Mouse (Mus musculus) limb, embryonic 12.5 days (tissue): ENCODE data around the gene Ecel1. TPM values are rescaled to one million over a fixed set of nuclear protein-coding genes. Genes with fewer than 3 reads are reported as not detected.

Experiments used
- ATAC-seq: fragments of 200-750 bp; cut with Nextera tagmentation; 2 replicates; pipeline ENCODE4 v1.8.0; 2017; ENCODE audit warnings: low read depth, moderate TSS enrichment; ENCODE audit not compliant: insufficient number of reproducible peaks, insufficient read depth, low FRiP score, low TSS enrichment
- H3K27ac ChIP-seq: fragments of 300-500 bp; sonication (generic); 2 replicates; pipeline ENCODE4 v1.5.1; 2016; ENCODE audit warnings: mild to moderate bottlenecking, moderate library complexity
- H3K27me3 ChIP-seq: fragments of 300-500 bp; sonication (generic); 2 replicates; pipeline ENCODE4 v1.6.1; 2016; ENCODE audit warnings: mild to moderate bottlenecking, moderate library complexity
- H3K36me3 ChIP-seq: fragments of 300-500 bp; sonication (generic); 2 replicates; pipeline ENCODE4 v1.6.1; 2016; ENCODE audit warnings: mild to moderate bottlenecking, moderate library complexity
- H3K4me1 ChIP-seq: fragments of 300-500 bp; sonication (generic); replicated peaks from 2 replicates; pipeline ENCODE4 v1.6.1; 2016
- H3K4me2 ChIP-seq: fragments of 300-500 bp; sonication (generic); 2 replicates; pipeline ENCODE4 v1.6.1; 2016; ENCODE audit warnings: mild to moderate bottlenecking, moderate library complexity
- H3K4me3 ChIP-seq: fragments of 300-500 bp; sonication (generic); replicated peaks from 2 replicates; pipeline ENCODE4 v1.5.1; 2016; ENCODE audit warnings: mild to moderate bottlenecking
- H3K9ac ChIP-seq: fragments of 300-500 bp; sonication (generic); replicated peaks from 2 replicates; pipeline ENCODE4 v1.6.1; 2016; ENCODE audit warnings: mild to moderate bottlenecking, moderate library complexity
- H3K9me3 ChIP-seq: fragments of 300-500 bp; sonication (generic); 2 replicates; pipeline ENCODE4 v1.6.1; 2016; ENCODE audit warnings: mild to moderate bottlenecking, moderate library complexity
- WGBS: fragments of 180-500 bp; shearing (Covaris S2); methylation state at CpG from one replicate; pipeline ENCODE4 v1.1.7; 2016; 5-methylcytosine and 5-hydroxymethylcytosine counted together
- polyA plus RNA-seq: library from polyadenylated mRNA; unstranded; fragments of >200 nt; fragmentation: Nextera tagmentation; extraction: Ambion mirVana; gene quantifications from 2 replicates; pipeline ENCODE4 v1.2.1, GENCODE M21; 2016

The Ecel1 gene
- polyA plus RNA-seq, 1 experiment from 2014 or later: 0.56 TPM

GRCm38 (mm10) chr1:87141550-87141949, 14.8 kb downstream of the Ecel1 start:
- H3K27ac ChIP-seq: no peak overlapping the region
- no peaks in the 10 kb centered on the region for H3K36me3 ChIP-seq
- no peak overlapping the region for H3K4me2 ChIP-seq
- no peaks in the 10 kb centered on the region for H3K4me1 ChIP-seq
- ATAC-seq: no peak
- no peaks in the 10 kb centered on the region for H3K9me3 ChIP-seq
- H3K27me3 ChIP-seq: peaks cover 9% of the 10 kb centered on the region; the same call in 1 of the 2 replicates
- no peak overlapping the region for H3K4me3 ChIP-seq
- WGBS: 74% methylated on average over 4 of the region's 4 CpGs
- H3K9ac ChIP-seq: no peak overlapping the region

GRCm38 (mm10) chr1:87131803-87132202, 24.5 kb downstream of the Ecel1 start:
- WGBS: 95% methylated on average over 4 of the region's 4 CpGs
- H3K9me3 ChIP-seq: no peaks in the 10 kb centered on the region
- no peak for ATAC-seq
- H3K36me3 ChIP-seq: no peaks in the 10 kb centered on the region
- no peak overlapping the region for H3K9ac ChIP-seq
- H3K4me3 ChIP-seq: no peak overlapping the region
- H3K27ac ChIP-seq: no peak overlapping the region
- H3K4me2 ChIP-seq: no peak overlapping the region
- 0 out of 2 replicates have a peak, but pooled peaks cover 4% of the 10 kb centered on the region for H3K4me1 ChIP-seq
- H3K27me3 ChIP-seq: peaks cover 32% of the 10 kb centered on the region

GRCm38 (mm10) chr1:87127206-87128030, 28.9 kb downstream of the Ecel1 start:
- Histone ChIP-seq H3K36me3 (no peaks in the 10 kb centered on the region), H3K4me2 (peak overlapping the region; percentile 43), H3K27me3 (peaks cover 57% of the 10 kb centered on the region), H3K9me3 (no peaks in the 10 kb centered on the region), H3K4me3 (peak overlapping the region; percentile 28), H3K9ac (no peak overlapping the region), H3K4me1 (0 out of 2 replicates have a peak, but pooled peaks cover 4% of the 10 kb centered on the region), H3K27ac (no peak overlapping the region)
- peak; percentile 40; the same call in 1 of the 2 replicates for ATAC-seq
- 8% methylated on average over 42 of the region's 43 CpGs for WGBS

GRCm38 (mm10) chr1:87124673-87125072, 31.6 kb downstream of the Ecel1 start, which contains the start of gene Akp3:
Gene Akp3, plus strand, starts transcription at chr1:87124973.
- 77% methylated on average over 6 of the region's 6 CpGs for WGBS
- H3K4me1 ChIP-seq: 0 out of 2 replicates have a peak, but pooled peaks cover 4% of the 10 kb centered on the region
- H3K4me2 ChIP-seq: no peak within 1 kb of the TSS
- H3K36me3 ChIP-seq: no peaks in the 10 kb centered on the region
- H3K9me3 ChIP-seq: no peaks in the 10 kb centered on the region
- H3K27ac ChIP-seq: no peak within 1 kb of the TSS
- no peak within 1 kb of the TSS for H3K9ac ChIP-seq
- peaks cover 50% of the 10 kb centered on the region for H3K27me3 ChIP-seq
- H3K4me3 ChIP-seq: no peak within 1 kb of the TSS
- no peak for ATAC-seq

- no peak overlapping the region for H3K4me2 ChIP-seq
These were observed 41.5 kb downstream of the Ecel1 start for GRCm38 (mm10) chr1:87114784-87115183.

GRCm38 (mm10) chr1:87111719-87112354, 44.5 kb downstream of the Ecel1 start:
- Histone ChIP-seq H3K4me2 (no peak overlapping the region), H3K27me3 (no peaks in the 10 kb centered on the region), H3K4me1 (no peaks in the 10 kb centered on the region), H3K9ac (no peak overlapping the region), H3K4me3 (no peak overlapping the region), H3K9me3 (no peaks in the 10 kb centered on the region), H3K27ac (no peak overlapping the region), H3K36me3 (no peaks in the 10 kb centered on the region)
- WGBS: 40% methylated on average over 9 of the region's 9 CpGs
- ATAC-seq: no peak

More at GRCm38 (mm10) chr1:87114784-87115183, 41.5 kb downstream of the Ecel1 start:
- no peaks in the 10 kb centered on the region for H3K9me3 ChIP-seq
- H3K4me3 ChIP-seq: no peak overlapping the region
- no peak overlapping the region for H3K9ac ChIP-seq
- no peaks in the 10 kb centered on the region for H3K36me3 ChIP-seq
- H3K27me3 ChIP-seq: no peaks in the 10 kb centered on the region
- no peak for ATAC-seq
- no peaks in the 10 kb centered on the region for H3K4me1 ChIP-seq
- no peak overlapping the region for H3K27ac ChIP-seq
- WGBS: 95% methylated on average over 1 of the region's 1 CpGs

- no peak for ATAC-seq
- no peak overlapping the region for H3K27ac ChIP-seq
- no peak overlapping the region for H3K9ac ChIP-seq
- no peaks in the 10 kb centered on the region for H3K4me1 ChIP-seq
- H3K36me3 ChIP-seq: no peaks in the 10 kb centered on the region
- no peak overlapping the region for H3K4me3 ChIP-seq
- H3K27me3 ChIP-seq: no peaks in the 10 kb centered on the region
- 84% methylated on average over 4 of the region's 4 CpGs for WGBS
- no peaks in the 10 kb centered on the region for H3K9me3 ChIP-seq
- H3K4me2 ChIP-seq: no peak overlapping the region
These were observed 47.8 kb downstream of the Ecel1 start for GRCm38 (mm10) chr1:87108564-87108963.

- Histone ChIP-seq H3K4me3 (no peak overlapping the region), H3K4me1 (no peaks in the 10 kb centered on the region), H3K9me3 (no peaks in the 10 kb centered on the region), H3K27me3 (no peaks in the 10 kb centered on the region), H3K36me3 (no peaks in the 10 kb centered on the region), H3K27ac (no peak overlapping the region), H3K4me2 (no peak overlapping the region), H3K9ac (no peak overlapping the region)
- 78% methylated on average over 8 of the region's 8 CpGs for WGBS
- ATAC-seq: no peak
These were observed 49.8 kb downstream of the Ecel1 start for GRCm38 (mm10) chr1:87106536-87106935.

- no peak for ATAC-seq
- no peak overlapping the region for H3K9ac ChIP-seq
- H3K27ac ChIP-seq: no peak overlapping the region
- no peaks in the 10 kb centered on the region for H3K36me3 ChIP-seq
- H3K4me2 ChIP-seq: no peak overlapping the region
- 84% methylated on average over 1 of the region's 1 CpGs for WGBS
- H3K9me3 ChIP-seq: no peaks in the 10 kb centered on the region
- no peaks in the 10 kb centered on the region for H3K4me1 ChIP-seq
- H3K27me3 ChIP-seq: peaks cover 12% of the 10 kb centered on the region; the same call in 1 of the 2 replicates
- no peak overlapping the region for H3K4me3 ChIP-seq
These were observed 52.4 kb downstream of the Ecel1 start for GRCm38 (mm10) chr1:87103936-87104335.

GRCm38 (mm10) chr1:87102114-87102513, 54.2 kb downstream of the Ecel1 start:
- Histone ChIP-seq H3K9ac (no peak overlapping the region), H3K27me3 (peaks cover 26% of the 10 kb centered on the region), H3K4me2 (no peak overlapping the region), H3K27ac (no peak overlapping the region), H3K4me1 (no peaks in the 10 kb centered on the region), H3K36me3 (no peaks in the 10 kb centered on the region), H3K9me3 (no peaks in the 10 kb centered on the region), H3K4me3 (no peak overlapping the region)
- WGBS: 80% methylated on average over 3 of the region's 3 CpGs
- no peak for ATAC-seq

GRCm38 (mm10) chr1:87101411-87101810, 54.9 kb downstream of the Ecel1 start, which contains the start of gene Alpi:
Gene Alpi, minus strand, starts transcription at chr1:87101606.
- no peak for ATAC-seq
- 88% methylated on average over 1 of the region's 1 CpGs for WGBS
- Histone ChIP-seq H3K4me1 (no peaks in the 10 kb centered on the region), H3K27me3 (peaks cover 29% of the 10 kb centered on the region), H3K27ac (no peak within 1 kb of the TSS), H3K9ac (no peak within 1 kb of the TSS), H3K9me3 (no peaks in the 10 kb centered on the region), H3K4me3 (no peak within 1 kb of the TSS), H3K36me3 (no peaks in the 10 kb centered on the region), H3K4me2 (no peak within 1 kb of the TSS)
